Mouse (Mus musculus) cerebellum, adult 11-12 months (tissue): ENCODE data around the gene Kcnj14.

ENCODE experiments used
- DNase-seq: peaks from one replicate; pipeline ENCODE4 v3.0.0; 2022

The Kcnj14 gene

GRCm38 (mm10) chr7:45824598-45824997, at the start of gene Kcnj14:
TSS of gene Kcnj14 (minus strand) at chr7:45824782.
- no peak for DNase-seq

- DNase-seq, result peak; percentile 67
These were observed 48.7 kb upstream of the Kcnj14 start for GRCm38 (mm10) chr7:45873061-45873947.

DNA sequence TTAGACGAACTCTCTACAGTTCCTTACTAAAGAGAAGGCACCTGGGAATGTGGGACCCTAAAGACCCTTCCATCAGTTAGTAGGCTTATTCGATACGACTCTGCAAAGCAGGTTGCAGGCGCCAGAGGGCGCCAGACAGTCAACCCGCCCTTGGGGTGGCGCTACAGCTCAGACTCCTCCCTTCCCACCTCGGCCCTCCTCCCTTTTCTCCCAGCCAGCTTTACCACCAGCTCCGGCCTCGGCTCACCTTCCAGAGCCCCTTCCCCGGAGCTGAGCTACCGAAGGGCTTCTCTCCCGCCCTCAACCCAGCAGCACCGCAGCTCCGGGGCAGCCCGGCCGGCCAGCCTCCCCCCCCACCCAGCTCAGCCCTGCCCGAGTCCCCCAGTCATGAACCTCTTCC, 48.0 kb upstream of the Kcnj14 start, which contains the start of gene Kdelr1:
Kdelr1 (plus strand) TSS at position 149 of the 400 bp plus-strand sequence.
- peak; percentile 84 for DNase-seq

GRCm38 (mm10) chr7:45870282-45871058, 45.9 kb upstream of the Kcnj14 start:
- DNase-seq, result peak; percentile 34

- peak; percentile 42 for DNase-seq
These were observed 45.2 kb upstream of the Kcnj14 start for GRCm38 (mm10) chr7:45869787-45870186.

DNA sequence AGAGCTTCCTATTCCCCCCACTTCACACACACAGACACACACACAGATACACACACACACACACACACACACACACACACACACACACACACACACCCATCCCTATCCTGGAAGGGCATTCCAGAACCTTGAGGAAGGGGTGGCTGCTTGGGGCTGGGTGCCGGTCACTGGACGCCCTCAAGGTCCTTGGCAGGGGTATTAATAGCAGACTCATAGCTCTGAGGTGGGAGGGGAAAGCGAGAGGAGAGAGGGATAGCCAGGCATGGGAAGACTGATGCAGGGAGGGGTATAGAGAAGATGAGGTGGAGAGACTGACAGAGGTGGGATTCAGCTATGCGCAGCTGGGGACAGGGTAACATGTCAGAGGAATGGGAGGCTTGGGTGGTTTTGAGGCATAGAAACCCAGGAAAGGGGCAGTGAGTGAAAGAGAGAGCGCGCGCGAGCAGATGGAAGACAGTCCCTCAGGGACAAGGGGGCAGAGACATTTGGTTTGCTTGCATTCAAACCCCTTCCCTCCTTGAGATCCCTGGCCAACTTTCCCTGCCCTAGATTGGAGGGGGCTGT, 44.6 kb upstream of the Kcnj14 start:
- peak; percentile 14 for DNase-seq

GRCm38 (mm10) chr7:45867871-45868270, 43.3 kb upstream of the Kcnj14 start:
- DNase-seq, result no peak

GRCm38 (mm10) chr7:45865925-45866910, 41.6 kb upstream of the Kcnj14 start:
- DNase-seq, result peak; percentile 77

DNA sequence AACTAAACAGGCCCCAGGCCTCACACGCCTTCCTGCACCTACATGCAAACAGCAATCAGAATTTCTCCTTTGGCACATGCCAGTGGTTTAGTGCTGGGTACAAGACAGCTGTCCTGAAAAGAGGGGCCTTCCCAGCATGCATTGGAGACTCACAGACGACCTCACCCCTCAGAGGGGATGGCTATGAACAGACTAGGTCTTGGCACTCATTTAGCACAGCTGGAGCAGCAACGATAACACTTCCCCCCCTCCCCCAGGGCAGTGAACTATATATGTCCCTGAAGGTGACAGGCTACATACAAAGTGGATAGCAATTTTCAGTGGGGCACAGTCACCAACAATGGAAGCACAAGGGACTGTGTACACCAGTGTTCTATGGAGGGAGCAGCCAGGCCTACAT, 39.9 kb upstream of the Kcnj14 start:
- peak; percentile 22 for DNase-seq

- no peak for DNase-seq
These were observed 38.2 kb upstream of the Kcnj14 start for GRCm38 (mm10) chr7:45862804-45863203.

GRCm38 (mm10) chr7:45859008-45859407, 34.4 kb upstream of the Kcnj14 start:
- DNase-seq, result no peak

DNA sequence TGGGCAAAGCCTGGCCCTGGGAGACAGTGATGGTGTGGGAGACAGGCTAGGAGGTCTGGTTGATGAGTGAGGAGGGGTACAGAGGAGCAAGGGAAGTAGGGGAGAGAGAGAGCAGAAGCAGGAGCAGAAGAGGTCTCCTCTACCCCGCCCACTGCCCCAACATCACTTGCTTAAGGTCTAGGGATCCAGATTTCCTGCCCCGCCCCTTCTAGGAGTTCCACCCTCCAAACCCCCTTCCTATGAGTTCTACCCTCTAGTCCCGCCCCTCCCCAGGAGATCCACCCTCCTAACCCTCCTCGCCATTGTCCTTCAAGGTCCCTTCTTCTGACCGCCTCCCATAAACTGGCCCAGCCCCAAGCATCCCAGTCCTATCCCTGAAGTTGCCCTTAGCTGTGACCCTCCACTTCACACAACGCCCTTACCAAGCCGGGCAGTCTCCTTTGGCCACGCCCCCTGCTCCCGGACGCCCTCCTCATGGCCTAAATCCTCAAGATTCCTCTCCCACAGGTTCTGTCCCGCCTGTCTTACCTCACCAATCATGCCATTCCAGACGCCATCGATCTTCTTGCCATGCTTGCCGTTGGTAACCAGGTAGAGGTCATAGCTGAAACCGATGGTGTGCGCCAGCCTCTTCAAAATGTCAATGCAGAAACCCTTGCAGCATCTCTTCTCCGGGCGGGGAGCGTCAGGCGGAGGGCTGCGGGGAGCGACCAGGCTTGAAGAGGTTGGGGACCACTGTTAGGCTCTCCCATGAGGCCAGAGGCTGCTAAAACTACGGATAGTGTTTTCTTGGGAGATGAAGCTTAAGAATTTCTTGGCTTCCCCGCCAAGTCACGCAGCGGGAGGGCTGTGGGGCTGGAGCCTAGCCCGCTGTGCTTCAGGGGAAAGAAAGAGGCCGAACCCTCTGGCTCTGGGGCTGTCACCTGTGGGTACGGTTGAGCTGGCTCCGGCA, 32.6 kb upstream of the Kcnj14 start:
- peak; percentile 68 for DNase-seq

- DNase-seq, result no peak
These were observed 28.5 kb upstream of the Kcnj14 start for GRCm38 (mm10) chr7:45853089-45853488.

GRCm38 (mm10) chr7:45850661-45851060, 26.1 kb upstream of the Kcnj14 start:
- no peak for DNase-seq

- no peak for DNase-seq
These were observed 24.0 kb upstream of the Kcnj14 start for GRCm38 (mm10) chr7:45848447-45849027.

DNA sequence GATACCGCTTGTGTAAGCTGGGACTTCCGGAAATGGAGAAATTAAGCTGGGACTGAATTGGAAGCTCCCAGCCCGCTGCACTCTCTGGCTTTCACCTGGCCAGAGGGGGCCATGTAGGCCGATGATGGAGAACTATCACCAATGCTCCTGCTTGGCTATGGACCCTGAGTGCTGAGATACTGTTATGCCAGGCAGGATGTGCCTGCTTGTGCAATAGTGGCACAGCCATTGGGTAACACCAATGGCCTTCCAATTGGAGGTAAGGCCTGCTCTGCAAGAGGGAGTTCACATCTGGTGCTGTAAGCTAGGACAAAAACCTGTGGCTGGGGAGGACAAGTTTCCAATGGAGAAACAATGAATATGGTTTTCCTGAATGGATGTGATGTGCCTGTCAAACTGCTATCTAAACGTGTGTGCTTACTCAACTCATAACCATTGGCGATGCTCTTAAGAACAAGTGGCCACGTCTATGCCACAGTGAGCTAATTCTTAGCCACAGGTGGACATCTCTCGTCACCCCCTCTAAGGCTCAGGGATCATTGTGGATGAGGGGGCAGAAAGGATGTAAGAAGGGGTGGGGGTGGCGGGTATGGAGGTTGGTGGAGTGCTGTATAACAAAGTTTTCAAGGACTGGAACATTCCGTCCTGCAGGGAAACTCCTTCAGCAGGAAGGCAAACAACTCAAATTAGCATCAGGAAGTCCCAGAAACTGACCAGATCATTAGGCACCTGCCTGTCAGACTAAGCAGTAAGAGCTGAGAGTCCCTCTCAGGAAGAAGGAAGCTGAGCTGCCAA, 18.6 kb upstream of the Kcnj14 start:
- no peak for DNase-seq

- DNase-seq, result peak; percentile 10
These were observed 9.3 kb upstream of the Kcnj14 start for GRCm38 (mm10) chr7:45833924-45834323.

DNA sequence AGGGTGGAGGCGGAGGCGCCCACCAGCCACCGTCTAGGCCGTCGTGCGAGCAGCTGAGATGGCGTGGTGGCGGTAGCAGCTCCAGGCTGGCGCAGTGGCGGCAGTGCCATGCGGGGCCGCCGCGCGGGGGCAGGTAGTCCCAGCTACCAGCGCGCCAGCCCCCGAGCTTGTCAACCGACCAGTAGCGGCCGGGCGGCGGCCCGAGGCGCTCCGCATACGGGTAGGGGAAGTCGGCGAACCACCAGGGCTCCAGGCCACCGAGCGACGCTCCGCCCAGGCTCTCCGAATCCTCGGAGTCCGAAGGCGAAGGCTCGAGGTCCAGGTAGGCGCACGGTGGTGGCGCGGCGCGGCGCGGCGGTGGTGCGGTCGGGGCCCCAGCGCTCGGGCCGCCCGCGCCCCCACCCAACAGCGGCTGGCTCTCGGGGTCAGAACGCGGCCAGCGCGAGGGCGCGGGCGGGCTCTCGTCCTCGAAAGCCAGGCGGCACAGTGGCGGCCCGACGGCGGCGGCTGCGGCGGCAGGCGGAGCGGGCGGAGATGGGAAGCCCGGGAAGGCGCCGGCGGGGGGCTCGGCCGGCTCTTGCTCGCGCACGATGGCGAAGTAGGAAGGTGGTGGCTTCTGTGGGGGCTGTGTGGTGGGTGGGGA, 8.7 kb upstream of the Kcnj14 start:
- peak; percentile 13 for DNase-seq

GRCm38 (mm10) chr7:45832428-45832827, 7.8 kb upstream of the Kcnj14 start:
- DNase-seq, result peak; percentile 41
